Mouse (Mus musculus) testis, adult 2 months (tissue): Measurements from ENCODE around the gene Trim11.

ENCODE experiments used
- CTCF ChIP-seq: fragments of 200-500 bp; IDR thresholded peaks from 2 replicates; pipeline ENCODE4 v1.5.1; 2012; ENCODE audit warnings: low read depth, mild to moderate bottlenecking, inconsistent platforms, low read length, moderate library complexity; ENCODE audit not compliant: control insufficient read depth, insufficient read depth, insufficient replicate concordance
- POLR2A ChIP-seq: fragments of 200-500 bp; IDR thresholded peaks from 2 replicates; pipeline ENCODE4 v1.6.1; 2012; ENCODE audit warnings: low read depth, mild to moderate bottlenecking, inconsistent platforms, low read length, moderate library complexity; ENCODE audit not compliant: control insufficient read depth

DNA sequence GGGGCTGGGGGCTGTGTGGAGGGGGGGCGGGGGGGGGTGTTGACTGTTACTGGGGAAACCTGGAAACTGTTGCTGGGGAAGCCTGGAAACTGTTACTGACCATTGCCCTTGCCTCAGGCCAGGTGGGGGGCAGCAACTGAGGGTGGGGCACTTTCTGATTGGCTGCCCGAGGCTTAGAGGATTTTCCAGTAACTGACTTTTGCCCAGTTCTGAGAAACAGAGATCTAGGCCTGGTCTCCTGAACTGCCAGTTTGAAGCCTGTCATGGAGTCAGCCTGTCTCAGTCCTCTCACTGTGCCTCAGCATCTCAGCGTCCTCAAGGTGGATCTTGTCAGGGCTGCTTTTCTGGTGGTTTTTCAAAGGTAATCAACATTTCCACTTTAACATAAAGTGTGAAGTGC, 3.5 kb upstream of the Trim11 start:
- TF ChIP-seq POLR2A (peak; percentile 68; the same call in 1 of the 2 replicates), CTCF (no peak)
